Mouse (Mus musculus) forebrain, embryonic 11.5 days (tissue): ENCODE measurements around the gene Slc35g3. TPM values are rescaled to one million over a fixed set of nuclear protein-coding genes. Genes with fewer than 3 reads are reported as not detected.

ENCODE experiments used
- ATAC-seq: fragments of 200-750 bp; cut with Nextera tagmentation; replicated peaks from 2 replicates; pipeline ENCODE4 v1.8.0; 2017; ENCODE audit warnings: moderate TSS enrichment; ENCODE audit not compliant: low FRiP score
- DNase-seq: peaks from one replicate; pipeline ENCODE4 v3.0.0-alpha.2; 2017; ENCODE audit warnings: low spot score
- H3K27ac ChIP-seq: fragments of 300-500 bp; sonication (generic); 2 replicates; pipeline ENCODE4 v1.5.1; 2014; ENCODE audit warnings: low read depth, low read length
- H3K27me3 ChIP-seq: fragments of 300-500 bp; sonication (generic); 2 replicates; pipeline ENCODE4 v1.6.1; 2014; ENCODE audit warnings: mild to moderate bottlenecking, low read length, mixed read lengths; ENCODE audit not compliant: control insufficient read depth, insufficient read depth
- H3K36me3 ChIP-seq: fragments of 300-500 bp; sonication (generic); 2 replicates; pipeline ENCODE4 v1.6.1; 2014; ENCODE audit warnings: mild to moderate bottlenecking, low read length, moderate library complexity, mixed read lengths; ENCODE audit not compliant: control insufficient read depth, insufficient read depth
- H3K4me1 ChIP-seq: fragments of 300-500 bp; sonication (generic); replicated peaks from 2 replicates; pipeline ENCODE4 v1.6.1; 2014; ENCODE audit warnings: low read length, mixed read lengths; ENCODE audit not compliant: control insufficient read depth, insufficient read depth
- H3K4me2 ChIP-seq: fragments of 300-500 bp; sonication (generic); 2 replicates; pipeline ENCODE4 v1.6.1; 2014; ENCODE audit warnings: low read depth, mild to moderate bottlenecking, low read length, moderate library complexity, mixed read lengths; ENCODE audit not compliant: severe bottlenecking
- H3K4me3 ChIP-seq: fragments of 300-500 bp; sonication (generic); 2 replicates; pipeline ENCODE4 v1.5.1; 2014; ENCODE audit warnings: low read depth, low read length
- H3K9ac ChIP-seq: fragments of 300-500 bp; sonication (generic); 2 replicates; pipeline ENCODE4 v1.6.1; 2014; ENCODE audit warnings: low read length
- H3K9me3 ChIP-seq: fragments of 300-500 bp; sonication (generic); 2 replicates; pipeline ENCODE4 v1.6.1; 2016; ENCODE audit warnings: low read length, mixed read lengths; ENCODE audit not compliant: control insufficient read depth
- WGBS: fragments of 180-500 bp; shearing (Covaris S2); extraction: QIAGEN DNeasy Blood & Tissue Kit; methylation state at CpG from one replicate; pipeline ENCODE4 v1.1.7; 2014; 5-methylcytosine and 5-hydroxymethylcytosine counted together
- polyA plus RNA-seq: library from polyadenylated mRNA; unstranded; fragments of >200 nt; fragmentation: Nextera tagmentation; extraction: Ambion mirVana; gene quantifications from 2 replicates; pipeline ENCODE4 v1.2.1, GENCODE M21; 2014

The Slc35g3 gene
- polyA plus RNA-seq, 1 experiment from 2014 or later: not detected

DNA sequence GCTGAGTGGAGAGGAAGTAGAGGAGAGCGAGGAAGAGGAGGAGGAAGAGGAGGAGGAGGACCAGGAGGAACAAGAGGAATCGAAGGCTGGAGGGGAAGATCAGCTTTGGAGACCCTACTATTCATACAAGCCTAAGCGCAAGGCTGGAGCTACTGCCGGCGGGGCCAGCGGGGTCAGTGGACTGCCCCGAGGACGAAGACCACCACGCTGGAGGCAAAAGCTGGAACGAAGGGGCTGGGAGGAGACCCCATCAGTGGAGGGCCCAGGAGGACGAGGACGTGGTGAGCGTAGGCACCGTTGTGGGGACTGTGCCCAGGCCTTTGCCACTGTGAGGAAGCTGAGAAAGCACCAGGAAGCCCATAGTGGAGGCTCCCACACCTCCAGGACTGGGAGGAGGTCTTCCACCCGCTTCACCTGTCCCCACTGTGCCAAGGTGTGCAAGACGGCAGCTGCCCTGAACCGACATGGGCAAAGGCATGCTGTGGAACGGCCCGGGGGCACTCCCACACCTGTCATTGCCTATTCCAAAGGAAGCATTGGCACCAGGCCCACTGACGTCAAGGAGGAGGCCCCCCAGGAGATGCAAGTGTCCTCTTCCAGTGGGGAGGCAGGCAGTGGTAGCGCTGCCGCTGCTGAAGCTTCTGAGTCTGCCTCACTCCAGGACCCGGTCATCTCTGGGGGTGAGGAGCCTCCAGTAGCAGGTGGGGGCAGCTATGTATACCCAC, 16.7 kb upstream of the Slc35g3 start:
- no peak overlapping the region for H3K4me2 ChIP-seq
- H3K9me3 ChIP-seq: no peaks in the 10 kb centered on the region
- H3K4me1 ChIP-seq: no peaks in the 10 kb centered on the region
- H3K36me3 ChIP-seq: no peaks in the 10 kb centered on the region
- 73% methylated on average over 23 of the region's 23 CpGs for WGBS
- no peak overlapping the region for H3K9ac ChIP-seq
- ATAC-seq (no peak), DNase-seq (no peak)
- no peak overlapping the region for H3K27ac ChIP-seq
- H3K27me3 ChIP-seq: no peaks in the 10 kb centered on the region
- no peak overlapping the region for H3K4me3 ChIP-seq

DNA sequence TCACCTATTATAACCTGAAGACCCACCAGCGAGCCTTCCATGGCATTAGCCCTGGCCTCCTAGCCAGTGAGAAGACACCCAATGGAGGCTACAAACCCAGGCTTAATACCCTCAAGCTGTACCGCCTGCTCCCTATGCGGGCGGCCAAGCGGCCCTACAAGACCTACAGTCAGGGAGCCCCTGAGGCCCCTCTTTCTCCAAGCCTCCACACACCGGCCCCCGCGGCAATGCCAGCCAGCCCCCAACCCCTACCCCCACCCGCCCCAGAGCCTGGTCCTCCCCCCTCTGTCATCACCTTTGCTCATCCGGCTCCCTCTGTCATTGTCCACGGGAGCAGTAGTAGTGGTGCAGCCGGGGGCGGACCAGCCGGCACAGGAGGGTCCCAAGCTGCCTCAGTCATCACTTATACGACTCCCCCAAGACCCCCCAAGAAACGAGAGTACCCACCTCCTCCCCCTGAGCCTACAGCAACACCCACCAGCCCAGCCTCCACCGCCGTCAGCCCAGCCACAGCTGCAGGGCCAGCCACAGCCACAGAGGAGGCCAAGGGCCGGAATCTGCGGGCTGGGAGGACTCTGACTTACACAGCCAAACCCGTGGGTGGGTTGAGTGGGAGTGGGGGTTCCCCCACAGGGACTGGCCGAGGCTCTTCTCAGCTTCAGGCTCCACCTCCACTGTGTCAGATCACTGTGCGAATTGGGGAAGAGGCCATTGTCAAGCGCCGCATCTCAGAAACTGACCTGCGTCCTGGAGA, 15.9 kb upstream of the Slc35g3 start:
- no peaks in the 10 kb centered on the region for H3K9me3 ChIP-seq
- DNase-seq (no peak), ATAC-seq (no peak)
- no peaks in the 10 kb centered on the region for H3K27me3 ChIP-seq
- H3K4me2 ChIP-seq: no peak overlapping the region
- no peak overlapping the region for H3K27ac ChIP-seq
- H3K4me3 ChIP-seq: no peak overlapping the region
- WGBS: 70% methylated on average over 26 of the region's 26 CpGs
- no peak overlapping the region for H3K9ac ChIP-seq
- H3K36me3 ChIP-seq: no peaks in the 10 kb centered on the region
- H3K4me1 ChIP-seq: no peaks in the 10 kb centered on the region

DNA sequence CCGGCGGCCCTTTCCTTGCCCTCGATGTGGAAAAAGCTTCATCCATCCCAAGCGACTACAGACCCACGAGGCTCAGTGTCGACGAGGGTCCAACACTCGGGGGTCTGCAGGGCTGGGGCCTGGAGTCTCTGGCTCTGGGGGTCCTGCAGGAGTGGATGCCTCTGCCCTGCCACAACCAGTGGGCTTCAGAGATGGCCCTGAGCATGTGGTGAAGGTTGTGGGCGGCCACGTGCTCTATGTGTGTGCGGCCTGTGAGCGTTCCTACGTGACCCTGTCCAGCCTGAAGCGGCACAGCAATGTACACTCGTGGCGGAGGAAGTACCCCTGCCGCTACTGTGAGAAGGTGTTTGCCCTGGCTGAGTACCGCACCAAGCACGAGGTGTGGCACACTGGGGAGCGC, 14.7 kb upstream of the Slc35g3 start:
- no peak overlapping the region for H3K4me3 ChIP-seq
- DNase-seq: no peak
- H3K36me3 ChIP-seq: no peaks in the 10 kb centered on the region
- no peak overlapping the region for H3K27ac ChIP-seq
- H3K4me1 ChIP-seq: no peaks in the 10 kb centered on the region
- H3K9me3 ChIP-seq: no peaks in the 10 kb centered on the region
- no peak overlapping the region for H3K4me2 ChIP-seq
- WGBS: 85% methylated on average over 20 of the region's 20 CpGs
- no peak for ATAC-seq
- H3K27me3 ChIP-seq: no peaks in the 10 kb centered on the region
- no peak overlapping the region for H3K9ac ChIP-seq

DNA sequence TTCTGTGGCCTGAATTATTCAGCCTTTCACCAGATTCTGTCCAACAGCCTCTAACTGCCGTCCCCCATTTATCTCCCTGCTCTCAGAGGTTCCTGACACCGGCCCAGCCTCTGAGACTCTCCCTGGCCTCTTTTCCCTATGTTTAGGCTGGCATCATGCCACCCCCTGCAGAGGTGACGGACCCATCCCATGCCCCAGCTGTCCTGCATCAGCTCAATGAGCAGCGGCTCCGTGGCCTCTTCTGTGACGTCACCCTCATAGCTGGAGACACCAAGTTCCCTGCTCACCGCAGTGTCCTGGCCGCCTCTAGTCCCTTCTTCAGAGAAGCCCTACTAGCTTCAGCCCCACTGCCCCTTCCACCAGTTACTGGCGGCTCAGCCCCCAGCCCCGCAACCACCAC, 13.9 kb upstream of the Slc35g3 start:
- H3K4me1 ChIP-seq: no peaks in the 10 kb centered on the region
- H3K9me3 ChIP-seq: no peaks in the 10 kb centered on the region
- H3K4me2 ChIP-seq: no peak overlapping the region
- no peak overlapping the region for H3K4me3 ChIP-seq
- no peaks in the 10 kb centered on the region for H3K27me3 ChIP-seq
- 79% methylated on average over 10 of the region's 10 CpGs for WGBS
- no peak overlapping the region for H3K9ac ChIP-seq
- no peak overlapping the region for H3K27ac ChIP-seq
- DNase-seq (no peak), ATAC-seq (no peak)
- H3K36me3 ChIP-seq: no peaks in the 10 kb centered on the region

DNA sequence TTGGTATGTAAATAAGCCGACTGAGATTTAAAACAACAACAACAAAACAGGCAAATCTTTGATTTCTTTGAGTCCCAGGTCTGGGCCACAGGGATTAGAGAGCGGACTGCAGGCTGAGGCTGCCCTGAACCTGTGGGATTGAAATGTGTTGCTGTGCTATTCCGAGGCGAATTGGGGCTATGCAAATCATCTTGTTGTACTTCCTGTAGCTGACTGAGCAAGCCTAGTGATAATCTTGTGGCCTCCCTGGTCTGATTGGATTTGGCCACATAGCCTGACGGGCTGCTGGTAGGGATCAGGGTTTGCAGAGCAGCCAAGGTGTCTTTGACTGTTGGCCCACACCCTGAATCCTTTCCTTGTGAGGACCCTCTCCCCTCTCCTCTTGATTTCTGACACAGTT, 13.2 kb upstream of the Slc35g3 start:
- H3K36me3 ChIP-seq: no peaks in the 10 kb centered on the region
- H3K9ac ChIP-seq: no peak overlapping the region
- no peaks in the 10 kb centered on the region for H3K9me3 ChIP-seq
- no peak for ATAC-seq
- H3K4me1 ChIP-seq: no peaks in the 10 kb centered on the region
- no peaks in the 10 kb centered on the region for H3K27me3 ChIP-seq
- H3K4me2 ChIP-seq: no peak overlapping the region
- H3K4me3 ChIP-seq: no peak overlapping the region
- 61% methylated on average over 5 of the region's 5 CpGs for WGBS
- no peak for DNase-seq
- H3K27ac ChIP-seq: no peak overlapping the region

DNA sequence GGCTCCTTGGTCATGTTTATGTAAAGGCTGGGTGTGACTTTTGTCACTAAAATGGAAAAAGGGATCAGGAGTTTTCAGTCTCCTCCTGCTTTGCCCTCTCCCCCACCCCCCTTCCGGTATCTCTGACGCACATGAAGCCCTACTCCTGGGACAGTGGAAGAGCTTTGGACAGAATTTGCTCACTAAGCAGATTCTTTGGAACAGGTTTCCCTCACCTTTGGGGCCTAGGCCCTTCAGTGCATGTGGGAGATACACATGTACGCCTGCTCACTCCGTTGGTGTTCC, 5.8 kb upstream of the Slc35g3 start:
- Histone ChIP-seq H3K4me1 (no peaks in the 10 kb centered on the region; the same call in 1 of the 2 replicates), H3K4me2 (no peak overlapping the region), H3K27me3 (no peaks in the 10 kb centered on the region), H3K4me3 (no peak overlapping the region), H3K27ac (no peak overlapping the region), H3K36me3 (no peaks in the 10 kb centered on the region), H3K9me3 (no peaks in the 10 kb centered on the region), H3K9ac (no peak overlapping the region)
- 77% methylated on average over 4 of the region's 4 CpGs for WGBS
- no peak for DNase-seq
- ATAC-seq: no peak

DNA sequence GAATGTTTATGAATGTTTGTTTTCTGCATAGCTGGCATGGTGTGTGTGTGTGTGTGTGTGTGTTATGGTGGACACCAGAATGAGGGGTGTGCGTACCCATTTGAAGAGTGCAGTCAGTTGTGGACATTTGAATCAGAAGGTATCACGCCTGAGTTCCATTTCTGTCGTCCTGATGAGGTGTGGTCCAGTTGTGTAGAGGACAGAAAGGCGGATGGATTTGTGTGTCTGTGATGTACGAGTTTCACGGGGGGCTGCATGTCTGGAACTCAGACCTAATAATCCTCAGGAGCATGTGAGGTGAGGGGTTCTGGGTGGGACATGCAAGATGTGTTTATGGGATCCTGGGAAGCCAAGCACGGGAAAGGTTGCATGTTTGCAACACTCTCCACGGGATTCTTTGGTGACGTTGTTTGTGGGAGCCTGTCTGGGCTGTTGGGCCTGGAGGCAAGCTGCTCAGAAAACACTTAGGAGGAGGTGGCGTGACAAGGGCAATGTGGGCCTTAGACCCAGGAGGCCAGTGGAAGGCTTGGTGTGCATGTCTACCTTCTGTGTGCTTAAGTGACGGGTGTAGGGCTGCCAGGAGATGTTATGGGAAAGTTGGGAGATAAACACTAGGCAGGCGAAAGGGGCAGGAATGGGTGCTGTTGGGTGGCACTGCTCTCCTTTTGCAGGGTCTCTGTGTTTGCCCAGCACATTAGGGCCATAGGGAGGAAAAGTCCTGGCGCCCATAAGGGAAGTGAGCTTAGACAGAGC, 5.3 kb upstream of the Slc35g3 start:
- no peak overlapping the region for H3K9ac ChIP-seq
- DNase-seq (no peak), ATAC-seq (no peak)
- no peak overlapping the region for H3K27ac ChIP-seq
- H3K9me3 ChIP-seq: no peaks in the 10 kb centered on the region
- no peaks in the 10 kb centered on the region for H3K27me3 ChIP-seq
- no peak overlapping the region for H3K4me2 ChIP-seq
- 67% methylated on average over 13 of the region's 13 CpGs for WGBS
- H3K4me3 ChIP-seq: no peak overlapping the region
- H3K36me3 ChIP-seq: no peaks in the 10 kb centered on the region
- no peaks in the 10 kb centered on the region; the same call in 1 of the 2 replicates for H3K4me1 ChIP-seq

DNA sequence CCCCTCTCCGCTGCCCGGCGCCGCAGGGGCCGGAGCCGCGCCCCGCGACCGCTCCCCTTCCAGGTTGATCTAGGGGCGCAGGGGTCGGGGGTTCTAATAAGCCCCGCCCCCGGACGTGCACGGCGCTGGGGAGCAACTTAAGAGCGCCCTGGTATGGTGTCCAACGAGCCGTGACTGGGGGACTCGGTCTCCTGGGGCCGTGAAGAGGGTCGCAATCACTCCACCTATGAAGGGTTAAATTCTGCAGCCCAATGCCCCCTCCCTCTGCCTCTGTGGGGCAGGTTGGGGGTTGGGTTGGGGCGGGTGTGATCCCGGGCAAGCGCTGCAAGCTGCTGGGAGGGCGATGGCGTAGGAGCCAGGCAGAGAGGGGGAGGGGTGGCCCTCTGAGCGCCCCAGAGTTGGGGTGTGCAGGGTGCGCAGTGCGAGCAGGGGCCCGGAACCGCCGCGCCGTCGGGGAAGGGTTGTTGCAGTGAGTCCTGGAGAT, 4.4 kb upstream of the Slc35g3 start:
- peak overlapping the region; percentile 86 for H3K9ac ChIP-seq
- peak; percentile 80 for ATAC-seq
- H3K27ac ChIP-seq: no peak overlapping the region
- WGBS: under 1% methylated on average over 37 of the region's 37 CpGs
- H3K36me3 ChIP-seq: no peaks in the 10 kb centered on the region
- peak overlapping the region; percentile 88 for H3K4me2 ChIP-seq
- H3K27me3 ChIP-seq: no peaks in the 10 kb centered on the region
- H3K4me1 ChIP-seq: no peaks in the 10 kb centered on the region; the same call in 1 of the 2 replicates
- peak overlapping the region; percentile 81 for H3K4me3 ChIP-seq
- DNase-seq: peak; percentile 75
- H3K9me3 ChIP-seq: no peaks in the 10 kb centered on the region
